Mouse (Mus musculus): ENCODE measurements around the gene Tubb4b. TPM values are rescaled to one million over a fixed set of nuclear protein-coding genes. Genes with fewer than 3 reads are reported as not detected.

The Tubb4b gene
- polyA plus RNA-seq, 1 experiment = 647 TPM

- Histone ChIP-seq H3K27ac (ENCODE audit: insufficient read depth, low read length) (peak overlapping the region; percentile 69), H3K27me3 (ENCODE audit: control insufficient read depth, insufficient read depth, low read length) (no peaks in the 10 kb centered on the region), H3K4me3 (replicated peaks; ENCODE audit: insufficient read depth, low read depth, low read length) (peak overlapping the region; percentile 37), H3K4me1 (ENCODE audit: control insufficient read depth, insufficient read depth, low read length) (peaks cover 4% of the 10 kb centered on the region; the same call in 1 of the 2 replicates)
- WGBS = under 1% methylated on average over 7 of the region's 7 CpGs
- DNase-seq = peak; percentile 85 to 90
- TF ChIP-seq CTCF (IDR thresholded peaks at IDR 0.05; ENCODE audit: borderline replicate concordance, insufficient read depth, low read depth, low read length) (peak; percentile 85), POLR2A (IDR thresholded peaks at IDR 0.05; ENCODE audit: borderline replicate concordance, insufficient read depth, low read length) (no peak)
These were observed 4.0 kb upstream of the Tubb4b start for GRCm38 (mm10) chr2:25228431-25228889.

GRCm38 (mm10) chr2:25227406-25227805 lies 2.9 kb upstream of the Tubb4b start:
- TF ChIP-seq CTCF (IDR thresholded peaks at IDR 0.05; ENCODE audit: borderline replicate concordance, insufficient read depth, low read depth, low read length) = no peak
- no peak for TF ChIP-seq POLR2A (IDR thresholded peaks at IDR 0.05; ENCODE audit: borderline replicate concordance, insufficient read depth, low read length)
- WGBS = 87% methylated on average over 4 of the region's 4 CpGs
- no peak for DNase-seq
- H3K4me1 ChIP-seq (ENCODE audit: control insufficient read depth, insufficient read depth, low read length) = peaks cover 4% of the 10 kb centered on the region; the same call in 1 of the 2 replicates
- no peak overlapping the region for H3K4me3 ChIP-seq (replicated peaks; ENCODE audit: insufficient read depth, low read depth, low read length)
- H3K27ac ChIP-seq (ENCODE audit: insufficient read depth, low read length) = peak overlapping the region; percentile 43; the same call in 1 of the 2 replicates
- no peaks in the 10 kb centered on the region for H3K27me3 ChIP-seq (ENCODE audit: control insufficient read depth, insufficient read depth, low read length)

- H3K27ac ChIP-seq (ENCODE audit: insufficient read depth, low read length) = 0 out of 2 replicates have a peak overlapping the region, but pooled peaks have one; percentile 43
- H3K4me3 ChIP-seq (replicated peaks; ENCODE audit: insufficient read depth, low read depth, low read length) = no peak overlapping the region
- H3K4me1 ChIP-seq (ENCODE audit: control insufficient read depth, insufficient read depth, low read length) = peaks cover 4% of the 10 kb centered on the region; the same call in 1 of the 2 replicates
- H3K27me3 ChIP-seq (ENCODE audit: control insufficient read depth, insufficient read depth, low read length) = no peaks in the 10 kb centered on the region
- peak; percentile 42 to 58 for DNase-seq
- WGBS = 31% methylated on average over 5 of the region's 5 CpGs
- TF ChIP-seq CTCF (IDR thresholded peaks at IDR 0.05; ENCODE audit: borderline replicate concordance, insufficient read depth, low read depth, low read length) (no peak), POLR2A (IDR thresholded peaks at IDR 0.05; ENCODE audit: borderline replicate concordance, insufficient read depth, low read length) (no peak)
These were observed 2.4 kb upstream of the Tubb4b start for GRCm38 (mm10) chr2:25226864-25227263.

- H3K4me3 ChIP-seq (replicated peaks; ENCODE audit: insufficient read depth, low read depth, low read length) = no peak overlapping the region
- 54% methylated on average over 8 of the region's 8 CpGs for WGBS
- DNase-seq = no peak
- no peaks in the 10 kb centered on the region for H3K27me3 ChIP-seq (ENCODE audit: control insufficient read depth, insufficient read depth, low read length)
- peaks cover 4% of the 10 kb centered on the region; the same call in 1 of the 2 replicates for H3K4me1 ChIP-seq (ENCODE audit: control insufficient read depth, insufficient read depth, low read length)
- peak overlapping the region; percentile 78; the same call in 1 of the 2 replicates for H3K27ac ChIP-seq (ENCODE audit: insufficient read depth, low read length)
- no peak for TF ChIP-seq CTCF (IDR thresholded peaks at IDR 0.05; ENCODE audit: borderline replicate concordance, insufficient read depth, low read depth, low read length)
- no peak for TF ChIP-seq POLR2A (IDR thresholded peaks at IDR 0.05; ENCODE audit: borderline replicate concordance, insufficient read depth, low read length)
These were observed 1.4 kb upstream of the Tubb4b start for GRCm38 (mm10) chr2:25225811-25226379.

- TF ChIP-seq CTCF (IDR thresholded peaks at IDR 0.05; ENCODE audit: borderline replicate concordance, insufficient read depth, low read depth, low read length) = no peak
- TF ChIP-seq POLR2A (IDR thresholded peaks at IDR 0.05; ENCODE audit: borderline replicate concordance, insufficient read depth, low read length) = peak; percentile 60; the same call in 1 of the 2 replicates
- Histone ChIP-seq H3K4me3 (replicated peaks; ENCODE audit: insufficient read depth, low read depth, low read length) (peak overlapping the region; percentile 84), H3K4me1 (ENCODE audit: control insufficient read depth, insufficient read depth, low read length) (peaks cover 4% of the 10 kb centered on the region; the same call in 1 of the 2 replicates), H3K27ac (ENCODE audit: insufficient read depth, low read length) (peak overlapping the region; percentile 91), H3K27me3 (ENCODE audit: control insufficient read depth, insufficient read depth, low read length) (no peaks in the 10 kb centered on the region)
- peak; percentile 98 to 100 for DNase-seq
- WGBS = 2% methylated on average over 41 of the region's 41 CpGs
These were observed 557 bp upstream of the Tubb4b start for GRCm38 (mm10) chr2:25224766-25225752.

- H3K27ac ChIP-seq (ENCODE audit: insufficient read depth, low read length) = peak overlapping the region; percentile 57
- no peaks in the 10 kb centered on the region for H3K27me3 ChIP-seq (ENCODE audit: control insufficient read depth, insufficient read depth, low read length)
- H3K4me1 ChIP-seq (ENCODE audit: control insufficient read depth, insufficient read depth, low read length) = peaks cover 2% of the 10 kb centered on the region; the same call in 1 of the 2 replicates
- H3K4me3 ChIP-seq (replicated peaks; ENCODE audit: insufficient read depth, low read depth, low read length) = peak overlapping the region; percentile 60
- TF ChIP-seq CTCF (IDR thresholded peaks at IDR 0.05; ENCODE audit: borderline replicate concordance, insufficient read depth, low read depth, low read length) (no peak), POLR2A (IDR thresholded peaks at IDR 0.05; ENCODE audit: borderline replicate concordance, insufficient read depth, low read length) (no peak)
- 2% methylated on average over 53 of the region's 53 CpGs for WGBS
- peak in 1 of 2 experiments; percentile 82 for DNase-seq
These were observed 616 bp downstream of the Tubb4b start for GRCm38 (mm10) chr2:25223681-25224491.

- WGBS = 67% methylated on average over 5 of the region's 5 CpGs
- no peaks in the 10 kb centered on the region for H3K27me3 ChIP-seq (ENCODE audit: control insufficient read depth, insufficient read depth, low read length)
- H3K4me3 ChIP-seq (replicated peaks; ENCODE audit: insufficient read depth, low read depth, low read length) = no peak overlapping the region
- DNase-seq = no peak
- no peaks in the 10 kb centered on the region for H3K4me1 ChIP-seq (ENCODE audit: control insufficient read depth, insufficient read depth, low read length)
- TF ChIP-seq CTCF (IDR thresholded peaks at IDR 0.05; ENCODE audit: borderline replicate concordance, insufficient read depth, low read depth, low read length) (no peak), POLR2A (IDR thresholded peaks at IDR 0.05; ENCODE audit: borderline replicate concordance, insufficient read depth, low read length) (no peak)
- H3K27ac ChIP-seq (ENCODE audit: insufficient read depth, low read length) = no peak overlapping the region
These were observed 3.1 kb downstream of the Tubb4b start for GRCm38 (mm10) chr2:25221331-25221772.

Measured in cerebellum, adult 2 months (tissue).